Mouse (Mus musculus) adrenal gland, adult 18-20 months (tissue): ENCODE measurements around the gene Gpr176. TPM values are rescaled to one million over a fixed set of nuclear protein-coding genes. Genes with fewer than 3 reads are reported as not detected.

Experiments
- DNase-seq, 2 experiments: peaks; one replicate each; pipeline ENCODE4 v3.0.0; 2021 to 2022; ENCODE audit warnings: low spot score in 2 of 2
- long read RNA-seq, 2 experiments: library from polyadenylated mRNA; stranded (forward); transcript quantifications; one replicate each; pipeline ENCODE4 v2.0.0; 2021
- total RNA-seq, 2 experiments: library from RNA; stranded (reverse); gene quantifications; 1 replicate in 1 of 2; 2 replicates in 1 of 2; pipeline ENCODE4 v1.2.3; 2021

The Gpr176 gene
- 1 to 10 TPM; 5.1 to 5.7 TPM for total RNA-seq
- long read RNA-seq, experiment 1, partial matches to known transcripts: 0 of 6 reads
- long read RNA-seq, experiment 1, other reads (novel, unspliced or antisense): 2 of 6 reads
- long read RNA-seq, experiment 2, partial matches to known transcripts: 0 of 1 reads
- long read RNA-seq, experiment 2, other reads (novel, unspliced or antisense): 1 of 1 reads

- peak; percentile 29 to 30 for DNase-seq
Observed at GRCm38 (mm10) chr2:118372901-118373571, at the start of gene Gpr176. Gene Gpr176 (minus strand): TSS chr2:118373419.

GRCm38 (mm10) chr2:118422385-118422784, 49.2 kb upstream of the Gpr176 start:
- DNase-seq: no peak

DNA sequence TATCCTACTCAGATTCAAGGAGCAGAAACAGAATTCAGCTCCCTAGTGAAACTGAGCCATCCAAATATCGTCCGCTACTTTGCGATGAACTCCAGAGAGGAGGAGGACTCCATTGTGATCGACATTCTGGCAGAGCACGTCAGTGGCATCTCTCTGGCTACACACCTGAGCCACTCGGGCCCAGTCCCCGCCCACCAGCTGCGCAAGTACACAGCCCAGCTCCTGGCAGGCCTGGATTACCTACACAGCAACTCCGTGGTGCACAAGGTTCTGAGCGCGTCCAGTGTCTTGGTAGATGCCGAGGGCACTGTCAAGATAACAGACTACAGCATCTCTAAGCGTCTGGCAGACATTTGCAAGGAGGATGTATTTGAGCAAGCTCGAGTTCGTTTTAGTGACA, 48.7 kb upstream of the Gpr176 start:
- no peak for DNase-seq

DNA sequence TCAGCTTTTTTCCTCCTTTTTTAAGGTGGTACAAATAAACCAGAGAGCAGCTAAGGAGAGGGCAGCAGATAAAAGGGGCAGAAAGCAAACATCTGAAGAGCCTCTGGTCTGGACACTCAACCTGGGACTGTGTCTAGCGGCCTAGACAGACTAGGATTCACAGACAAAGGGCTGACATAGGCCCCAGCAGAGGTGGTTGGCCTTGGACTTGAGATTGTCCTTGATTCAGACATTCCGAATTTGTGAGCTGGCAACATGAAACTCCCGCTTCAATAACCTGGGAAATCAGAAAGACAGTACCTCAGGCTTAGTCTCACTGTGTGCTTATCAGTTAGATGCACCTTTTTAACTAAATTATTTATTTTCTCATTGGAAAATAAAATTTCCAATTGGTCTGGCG, 44.9 kb upstream of the Gpr176 start:
- peak in 1 of 2 experiments; percentile 13 for DNase-seq

- no peak for DNase-seq
Observed at GRCm38 (mm10) chr2:118415601-118416355, 42.6 kb upstream of the Gpr176 start.

- no peak for DNase-seq
Observed at GRCm38 (mm10) chr2:118412821-118413220, 39.6 kb upstream of the Gpr176 start.

DNA sequence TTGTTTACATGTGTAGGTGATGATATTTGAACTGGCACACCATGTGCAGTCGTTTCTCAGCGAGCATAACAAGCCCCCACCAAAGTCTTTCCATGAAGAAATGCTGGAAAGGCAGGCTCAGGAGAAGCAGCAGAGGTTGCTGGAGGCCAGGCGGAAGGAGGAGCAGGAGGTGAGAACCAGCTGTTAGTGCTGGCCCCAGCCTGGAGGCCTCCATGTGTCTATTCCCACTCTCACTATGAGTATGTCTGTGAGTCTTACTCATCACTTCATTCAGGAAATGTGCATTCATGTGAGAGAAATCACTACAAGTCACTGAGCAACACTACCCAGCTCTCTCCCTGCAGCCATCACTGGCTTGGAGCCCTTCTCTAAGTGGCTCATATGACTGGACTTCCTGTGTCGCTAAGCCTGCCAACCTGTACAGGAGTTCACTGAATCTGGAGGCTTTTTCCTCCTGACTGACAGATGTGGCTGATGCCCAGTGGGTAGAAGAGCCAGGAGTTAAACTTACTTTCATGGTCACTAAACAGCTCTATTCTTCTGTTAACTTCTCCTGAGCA, 35.2 kb upstream of the Gpr176 start:
- DNase-seq: no peak

- DNase-seq: no peak
Observed at GRCm38 (mm10) chr2:118406811-118407210, 33.6 kb upstream of the Gpr176 start.

- DNase-seq: no peak
Observed at GRCm38 (mm10) chr2:118405568-118405967, 32.3 kb upstream of the Gpr176 start.

- DNase-seq: no peak
Observed at GRCm38 (mm10) chr2:118404336-118404735, 31.1 kb upstream of the Gpr176 start.

DNA sequence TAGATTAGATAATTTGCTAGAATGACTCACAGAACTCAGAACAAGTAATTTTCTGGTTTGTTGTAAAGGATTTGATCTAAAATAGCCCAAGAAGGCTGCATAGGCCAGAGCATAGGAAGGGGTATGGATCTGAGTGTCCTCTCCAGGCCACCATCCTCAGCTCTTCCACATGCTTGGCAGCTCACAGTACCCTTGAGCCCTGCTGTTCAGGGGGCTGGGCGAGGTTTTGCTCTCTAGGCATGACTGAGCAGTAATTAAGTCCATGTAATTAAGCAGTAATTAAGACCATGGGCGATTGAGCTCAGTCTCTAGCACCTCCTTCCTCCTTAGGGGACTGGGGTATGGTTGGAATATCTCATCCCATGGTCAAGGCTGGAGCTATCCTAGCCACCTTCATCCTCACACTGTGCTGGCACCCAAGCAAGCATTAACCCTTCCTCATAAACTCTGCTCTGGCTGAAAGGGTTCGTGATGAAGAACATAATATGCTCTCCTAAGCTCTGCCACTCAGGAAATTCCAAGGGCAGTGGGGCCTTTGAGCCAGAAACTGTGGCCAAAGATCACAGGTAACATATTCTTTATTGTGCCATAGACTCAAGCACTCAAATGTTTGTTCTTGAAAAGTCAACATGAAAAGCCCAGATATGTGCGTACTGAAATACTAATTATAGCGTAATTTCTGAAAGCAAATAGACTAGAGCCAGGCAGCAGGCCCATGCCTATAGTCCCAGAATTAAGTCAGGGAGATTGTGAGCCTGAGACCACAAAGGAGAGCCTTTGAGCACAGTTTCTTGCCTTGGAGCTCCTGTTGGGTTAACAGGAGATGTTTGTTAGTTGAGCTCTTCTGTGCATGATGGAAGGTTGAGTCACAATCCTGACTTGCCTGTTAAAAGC, 28.9 kb upstream of the Gpr176 start:
- no peak for DNase-seq

DNA sequence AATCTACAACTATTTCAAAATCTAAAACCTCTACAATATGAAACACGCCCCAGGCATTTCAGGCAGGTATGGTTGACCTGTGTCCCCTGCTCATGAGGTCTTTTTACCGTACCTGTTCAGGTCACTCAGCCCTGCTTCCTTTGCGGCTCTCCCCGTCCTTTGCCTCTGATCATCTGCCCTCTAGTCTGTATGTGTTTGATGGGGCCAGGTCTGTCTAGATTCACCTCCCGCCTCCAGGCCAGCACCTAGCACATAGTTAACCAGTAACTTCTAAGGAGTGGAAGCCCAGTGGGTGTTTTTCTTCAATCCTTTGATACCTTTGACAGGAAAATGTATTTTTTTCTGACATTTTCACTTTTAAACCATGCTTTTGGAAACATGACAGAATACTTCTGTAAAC, 26.5 kb upstream of the Gpr176 start:
- no peak for DNase-seq

GRCm38 (mm10) chr2:118391201-118391600, 18.0 kb upstream of the Gpr176 start:
- no peak for DNase-seq

DNA sequence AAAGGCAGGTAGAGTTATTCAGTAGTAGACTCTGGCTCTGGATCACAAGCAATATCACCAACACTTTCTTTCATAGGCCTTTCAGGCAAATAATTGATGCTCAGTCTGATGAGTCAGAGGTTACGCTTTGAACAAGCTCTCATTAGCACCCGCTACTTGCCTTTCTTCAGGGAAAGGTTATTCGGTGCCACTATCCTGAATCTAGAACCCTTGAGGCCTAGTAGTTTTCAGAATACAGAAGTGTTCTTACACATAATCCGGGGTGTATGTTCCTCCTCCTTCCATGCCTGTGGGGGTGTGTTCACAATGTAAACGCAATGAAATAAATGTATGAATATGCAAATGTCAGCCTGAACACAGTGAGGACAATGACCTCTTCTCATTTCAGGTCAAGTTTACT, 16.9 kb upstream of the Gpr176 start:
- DNase-seq: no peak

DNA sequence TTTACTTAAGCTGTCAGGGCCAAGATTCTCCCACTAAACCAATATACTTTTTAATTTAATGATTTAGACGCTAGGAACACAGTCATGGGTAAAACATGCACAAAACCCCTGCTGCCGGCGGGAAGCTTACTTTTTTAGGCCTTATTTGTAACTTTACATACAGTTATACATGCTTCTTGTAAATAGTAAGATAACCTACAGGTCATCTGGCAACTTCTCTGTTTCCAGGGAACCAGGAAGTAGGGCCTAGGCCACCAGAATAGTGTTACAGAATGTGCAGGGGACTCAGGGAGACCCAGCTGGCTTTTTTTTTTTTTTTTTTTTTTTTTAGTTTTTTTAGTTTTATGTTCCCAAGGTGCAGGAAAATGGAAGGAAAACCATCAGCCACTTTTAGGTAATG, 16.4 kb upstream of the Gpr176 start:
- no peak for DNase-seq

- DNase-seq: peak; percentile 96 to 97
Observed at GRCm38 (mm10) chr2:118388341-118389335, 15.4 kb upstream of the Gpr176 start, which contains the start of gene Eif2ak4. Gene Eif2ak4 (plus strand): TSS chr2:118388618.

GRCm38 (mm10) chr2:118383387-118383786, 10.2 kb upstream of the Gpr176 start:
- no peak for DNase-seq

- DNase-seq: no peak
Observed at GRCm38 (mm10) chr2:118379756-118380155, 6.5 kb upstream of the Gpr176 start.

DNA sequence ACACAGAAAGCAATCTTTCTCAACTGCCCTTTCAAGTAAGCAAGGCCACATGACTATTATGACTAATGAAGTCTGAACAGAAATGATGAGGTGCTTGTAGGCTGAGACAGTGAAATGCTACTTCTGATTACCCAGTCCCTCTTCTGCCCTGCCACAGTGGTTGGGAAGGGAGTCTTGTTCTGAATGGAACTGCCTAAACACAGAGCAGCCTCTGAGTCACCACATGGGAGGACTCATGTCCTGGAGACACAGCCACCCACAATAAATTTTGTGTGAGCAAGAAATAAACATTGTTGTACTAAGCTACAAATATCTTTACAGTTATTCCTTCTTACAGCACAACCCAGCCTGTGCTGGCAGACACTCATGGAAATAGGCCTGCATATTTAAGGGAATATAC, 2.7 kb upstream of the Gpr176 start:
- no peak for DNase-seq

- no peak for DNase-seq
Observed at GRCm38 (mm10) chr2:118375522-118375921, 2.3 kb upstream of the Gpr176 start.
